Mouse (Mus musculus) hindbrain, embryonic 15.5 days (tissue): Measurements from ENCODE around the gene Nol7. TPM values are rescaled to one million over a fixed set of nuclear protein-coding genes. Genes with fewer than 3 reads are reported as not detected.

Experiments
- ATAC-seq: fragments of 200-750 bp; cut with Nextera tagmentation; 2 replicates; pipeline ENCODE4 v1.8.0; 2017; ENCODE audit warnings: low read depth, moderate number of reproducible peaks, moderate TSS enrichment; ENCODE audit not compliant: low FRiP score
- H3K27ac ChIP-seq: fragments of 300-500 bp; sonication (generic); replicated peaks from 2 replicates; pipeline ENCODE4 v1.5.1; 2015; ENCODE audit warnings: mild to moderate bottlenecking, inconsistent platforms
- H3K27me3 ChIP-seq: fragments of 300-500 bp; sonication (generic); 2 replicates; pipeline ENCODE4 v1.6.1; 2015; ENCODE audit warnings: control low read depth, inconsistent platforms
- H3K36me3 ChIP-seq: fragments of 300-500 bp; sonication (generic); 2 replicates; pipeline ENCODE4 v1.6.1; 2015; ENCODE audit warnings: control low read depth, inconsistent platforms
- H3K4me1 ChIP-seq: fragments of 300-500 bp; sonication (generic); replicated peaks from 2 replicates; pipeline ENCODE4 v1.6.1; 2015; ENCODE audit warnings: control low read depth, inconsistent platforms
- H3K4me2 ChIP-seq: fragments of 300-500 bp; sonication (generic); 2 replicates; pipeline ENCODE4 v1.6.1; 2015; ENCODE audit warnings: moderate library complexity, mild to moderate bottlenecking, inconsistent platforms
- H3K4me3 ChIP-seq: fragments of 300-500 bp; sonication (generic); 2 replicates; pipeline ENCODE4 v1.5.1; 2015; ENCODE audit warnings: mild to moderate bottlenecking, inconsistent platforms
- H3K9ac ChIP-seq: fragments of 300-500 bp; sonication (generic); 2 replicates; pipeline ENCODE4 v1.6.1; 2015; ENCODE audit warnings: inconsistent platforms
- H3K9me3 ChIP-seq: fragments of 300-500 bp; sonication (generic); 2 replicates; pipeline ENCODE4 v1.6.1; 2016; ENCODE audit warnings: control low read depth, inconsistent platforms
- WGBS: fragments of 180-500 bp; shearing (Covaris S2); methylation state at CpG from one replicate; pipeline ENCODE4 v1.1.7; 2015; 5-methylcytosine and 5-hydroxymethylcytosine counted together
- polyA plus RNA-seq: library from polyadenylated mRNA; unstranded; fragments of >200 nt; fragmentation: Nextera tagmentation; extraction: Ambion mirVana; gene quantifications from 2 replicates; pipeline ENCODE4 v1.2.1, GENCODE M21; 2015

Gene Nol7
- polyA plus RNA-seq, 1 experiment from 2014 or later, result 168 TPM

DNA sequence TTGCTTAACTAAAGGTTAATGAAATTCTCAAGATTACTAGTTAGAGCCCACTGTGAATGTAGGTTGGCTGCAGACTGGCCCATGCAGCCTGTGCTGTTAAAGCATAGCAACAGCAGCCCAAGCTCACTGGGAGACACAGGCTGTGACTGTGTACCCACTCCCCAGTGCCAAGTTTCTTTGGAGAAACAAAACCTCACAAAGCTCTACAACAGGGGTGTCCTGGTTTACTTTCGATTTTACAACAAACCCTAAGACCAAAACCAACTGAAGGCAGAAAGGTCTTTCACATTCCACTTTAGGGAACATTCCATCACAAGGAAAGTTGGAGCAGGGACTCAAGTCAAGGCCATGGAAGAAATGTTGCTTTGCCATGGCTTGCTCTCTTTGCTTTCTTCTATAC lies 44.4 kb downstream of the Nol7 start:
- 71% methylated on average over 1 of the region's 1 CpGs for WGBS
- Histone ChIP-seq H3K4me3 (no peak overlapping the region), H3K9me3 (no peaks in the 10 kb centered on the region), H3K9ac (no peak overlapping the region), H3K4me1 (peaks cover 16% of the 10 kb centered on the region), H3K36me3 (no peaks in the 10 kb centered on the region), H3K27me3 (no peaks in the 10 kb centered on the region), H3K4me2 (no peak overlapping the region), H3K27ac (no peak overlapping the region)
- ATAC-seq, result no peak

DNA sequence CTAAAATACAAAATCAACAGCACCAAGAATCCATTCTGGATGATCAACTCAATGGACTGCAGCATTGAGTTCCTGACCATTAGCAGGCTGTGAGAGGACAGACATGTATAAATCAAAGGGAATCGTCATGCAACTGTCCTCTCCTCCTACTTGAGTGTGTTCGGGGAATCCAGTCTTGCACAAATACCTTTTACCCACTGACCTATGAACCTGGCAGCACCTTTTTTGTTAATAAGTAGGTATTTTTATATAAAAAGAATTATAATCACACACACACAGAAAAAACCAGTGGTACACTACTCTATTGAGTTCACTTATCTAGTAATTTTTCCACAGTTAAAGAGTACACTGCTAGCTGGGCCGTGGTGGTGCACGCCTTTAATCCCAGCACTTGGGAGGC lies 45.5 kb downstream of the Nol7 start:
- WGBS, result 93% methylated on average over 4 of the region's 4 CpGs
- H3K9me3 ChIP-seq, result no peaks in the 10 kb centered on the region
- no peak overlapping the region for H3K27ac ChIP-seq
- peaks cover 16% of the 10 kb centered on the region for H3K4me1 ChIP-seq
- H3K4me3 ChIP-seq, result no peak overlapping the region
- no peaks in the 10 kb centered on the region for H3K27me3 ChIP-seq
- no peak overlapping the region for H3K9ac ChIP-seq
- H3K36me3 ChIP-seq, result no peaks in the 10 kb centered on the region
- H3K4me2 ChIP-seq, result no peak overlapping the region
- no peak for ATAC-seq

DNA sequence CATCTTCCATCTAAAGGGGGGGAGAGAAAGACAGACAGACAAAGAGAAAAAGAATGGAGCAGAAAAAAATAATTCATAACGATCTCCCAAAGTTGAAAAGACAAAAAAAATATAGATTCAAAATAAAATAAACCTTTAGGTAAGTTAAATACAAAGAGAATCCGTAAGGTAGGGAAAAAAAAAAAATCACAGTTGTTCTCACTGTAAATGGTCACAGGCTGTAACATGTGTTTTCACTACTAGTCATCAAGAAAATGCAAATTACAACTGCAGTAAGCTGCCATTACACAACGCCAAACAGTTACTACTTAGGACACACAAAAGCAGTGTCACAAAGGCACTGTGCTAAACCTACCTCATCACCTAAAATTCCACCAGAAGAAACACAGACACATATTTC lies 46.5 kb downstream of the Nol7 start:
- H3K4me3 ChIP-seq, result no peak overlapping the region
- 88% methylated on average over 3 of the region's 3 CpGs for WGBS
- H3K4me2 ChIP-seq, result no peak overlapping the region
- no peak overlapping the region for H3K27ac ChIP-seq
- H3K4me1 ChIP-seq, result peaks cover 16% of the 10 kb centered on the region
- no peaks in the 10 kb centered on the region for H3K36me3 ChIP-seq
- H3K27me3 ChIP-seq, result no peaks in the 10 kb centered on the region
- H3K9me3 ChIP-seq, result no peaks in the 10 kb centered on the region
- no peak overlapping the region for H3K9ac ChIP-seq
- no peak for ATAC-seq

DNA sequence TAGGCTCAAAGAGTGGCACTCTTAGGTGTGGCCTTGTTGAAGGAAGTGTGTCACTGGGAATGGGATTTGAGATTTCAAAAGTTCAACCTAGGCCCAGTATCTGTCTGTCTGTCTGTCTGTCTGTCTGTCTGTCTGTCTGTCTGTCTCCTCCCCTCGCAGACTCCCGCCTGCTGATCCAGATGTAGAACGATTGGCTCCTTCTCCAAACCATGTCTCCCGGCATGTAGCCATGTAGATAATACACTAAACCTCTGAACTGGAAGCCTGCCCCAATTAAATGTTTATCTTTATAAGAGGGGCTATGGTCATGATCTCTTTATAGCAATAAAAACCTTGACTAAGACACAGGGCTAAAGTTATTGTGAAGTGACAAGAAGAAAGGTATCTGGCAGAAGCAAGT lies 47.6 kb downstream of the Nol7 start:
- Histone ChIP-seq H3K9me3 (no peaks in the 10 kb centered on the region), H3K27me3 (no peaks in the 10 kb centered on the region), H3K9ac (no peak overlapping the region), H3K4me1 (peaks cover 12% of the 10 kb centered on the region), H3K4me2 (no peak overlapping the region), H3K4me3 (no peak overlapping the region), H3K27ac (no peak overlapping the region), H3K36me3 (no peaks in the 10 kb centered on the region)
- 95% methylated on average over 4 of the region's 4 CpGs for WGBS
- ATAC-seq, result no peak

DNA sequence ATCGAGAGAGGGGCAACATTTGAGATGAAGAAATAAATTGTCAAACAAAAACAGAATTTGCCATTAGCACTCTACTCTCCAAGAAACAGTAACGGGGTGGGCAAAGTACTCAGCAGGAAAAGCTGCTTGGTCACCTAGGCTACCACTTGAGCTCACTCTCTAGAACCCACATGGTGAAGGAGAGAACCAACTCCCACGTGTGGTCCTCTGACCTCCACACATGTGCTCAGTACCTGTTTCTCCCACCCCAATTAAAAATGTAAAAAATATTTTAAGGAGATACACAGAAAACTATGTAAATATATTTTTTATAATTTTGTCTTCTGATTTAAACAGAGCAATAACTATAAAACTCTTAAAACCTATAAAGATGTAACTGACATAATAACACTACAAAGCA lies 49.5 kb downstream of the Nol7 start:
- 72% methylated on average over 3 of the region's 3 CpGs for WGBS

DNA sequence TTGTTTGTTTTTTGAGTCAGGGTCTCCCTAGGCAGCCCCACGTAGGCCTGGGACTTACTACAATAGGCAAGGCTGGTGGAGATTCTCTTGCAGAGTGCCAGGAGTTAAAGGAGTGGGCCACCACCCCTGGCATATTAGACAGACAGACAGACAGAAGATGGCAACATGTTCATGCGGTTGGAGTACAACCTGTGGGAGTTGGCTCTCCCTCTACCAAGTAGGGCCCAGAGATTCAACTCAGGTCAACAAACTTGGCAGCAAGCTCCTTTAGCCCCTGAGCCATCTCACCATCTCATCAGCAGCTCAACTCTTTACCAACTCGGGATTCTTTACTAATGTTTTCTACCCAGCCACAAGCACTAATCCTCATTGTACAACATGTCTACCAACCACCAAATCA lies 52.5 kb downstream of the Nol7 start:
- H3K4me3 ChIP-seq, result no peak overlapping the region
- H3K27ac ChIP-seq, result no peak overlapping the region
- H3K36me3 ChIP-seq, result no peaks in the 10 kb centered on the region
- no peak overlapping the region for H3K9ac ChIP-seq
- ATAC-seq, result no peak
- peaks cover 14% of the 10 kb centered on the region for H3K4me1 ChIP-seq
- no peak overlapping the region for H3K4me2 ChIP-seq
- H3K27me3 ChIP-seq, result no peaks in the 10 kb centered on the region
- 88% methylated on average over 3 of the region's 3 CpGs for WGBS
- H3K9me3 ChIP-seq, result no peaks in the 10 kb centered on the region

More for the DNA sequence above, 49.5 kb downstream of the Nol7 start:
- Histone ChIP-seq H3K9me3 (no peaks in the 10 kb centered on the region), H3K4me2 (no peak overlapping the region), H3K36me3 (no peaks in the 10 kb centered on the region), H3K27ac (no peak overlapping the region), H3K9ac (no peak overlapping the region), H3K27me3 (no peaks in the 10 kb centered on the region), H3K4me3 (no peak overlapping the region), H3K4me1 (peaks cover 8% of the 10 kb centered on the region)
- ATAC-seq, result no peak

DNA sequence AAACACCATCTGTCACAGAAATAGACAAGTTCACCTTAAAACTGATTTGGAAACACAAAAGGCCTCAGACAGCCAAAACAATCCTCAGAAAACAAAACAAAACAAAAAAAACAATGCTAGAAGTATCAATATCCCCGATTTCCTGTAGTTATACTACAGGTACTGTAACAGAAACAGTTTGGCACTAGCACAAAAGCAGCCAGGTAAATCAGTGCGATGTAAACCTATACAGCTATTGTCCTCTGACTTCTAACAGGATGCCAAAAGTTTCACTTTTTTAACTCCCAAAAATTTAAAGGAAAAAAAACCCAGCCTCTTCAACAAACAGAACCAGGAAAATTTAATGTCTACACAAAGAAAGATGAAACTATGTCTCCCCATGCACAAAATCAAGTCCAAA lies 54.0 kb downstream of the Nol7 start:
- no peak overlapping the region for H3K4me3 ChIP-seq
- H3K27me3 ChIP-seq, result no peaks in the 10 kb centered on the region
- peaks cover 10% of the 10 kb centered on the region for H3K4me1 ChIP-seq
- no peaks in the 10 kb centered on the region for H3K36me3 ChIP-seq
- H3K4me2 ChIP-seq, result no peak overlapping the region
- no peak for ATAC-seq
- no peak overlapping the region for H3K9ac ChIP-seq
- no peak overlapping the region; the same call in 1 of the 2 replicates for H3K27ac ChIP-seq
- 83% methylated on average over 2 of the region's 2 CpGs for WGBS
- no peaks in the 10 kb centered on the region for H3K9me3 ChIP-seq

DNA sequence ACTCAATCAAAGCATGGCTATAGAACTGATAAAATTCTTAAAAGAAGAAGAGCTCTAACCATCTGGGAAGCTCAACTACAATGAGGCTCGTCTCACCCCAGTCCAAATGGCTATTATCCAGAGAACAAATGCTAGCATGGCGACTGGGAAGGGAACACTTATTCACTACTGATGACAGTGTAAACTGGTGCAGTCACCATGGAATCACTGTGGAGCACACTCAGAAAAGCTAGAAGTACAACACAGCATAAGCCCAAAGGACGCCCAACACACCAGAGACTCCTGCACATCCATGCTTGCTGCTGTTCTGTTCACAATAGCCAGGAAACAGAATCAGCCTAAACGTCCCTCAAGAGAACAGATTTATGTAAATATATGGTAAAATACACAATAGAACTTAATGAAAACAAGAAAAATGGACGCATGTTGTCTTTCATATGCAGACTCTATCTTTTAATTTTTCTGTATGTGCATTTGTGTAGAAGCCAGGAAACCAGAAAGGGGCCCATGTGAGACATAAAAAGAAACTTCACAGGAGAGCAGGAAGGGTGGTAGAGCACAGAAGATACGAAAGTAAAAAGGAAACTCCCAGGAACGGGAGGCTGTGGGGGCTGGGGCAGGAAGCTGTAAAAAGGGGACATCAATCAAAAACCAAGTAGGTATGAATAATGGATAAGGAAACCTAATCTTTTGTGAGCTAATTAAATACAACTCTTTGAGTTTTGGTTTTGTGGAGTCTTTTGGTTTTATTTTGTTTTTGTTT lies 54.8 kb downstream of the Nol7 start:
- H3K4me3 ChIP-seq, result no peak overlapping the region
- ATAC-seq, result no peak
- no peaks in the 10 kb centered on the region for H3K27me3 ChIP-seq
- peak overlapping the region; percentile 5; the same call in 1 of the 2 replicates for H3K27ac ChIP-seq
- no peaks in the 10 kb centered on the region for H3K9me3 ChIP-seq
- no peak overlapping the region for H3K4me2 ChIP-seq
- 20% methylated on average over 7 of the region's 7 CpGs for WGBS
- no peak overlapping the region for H3K9ac ChIP-seq
- peaks cover 6% of the 10 kb centered on the region for H3K4me1 ChIP-seq
- no peaks in the 10 kb centered on the region for H3K36me3 ChIP-seq

DNA sequence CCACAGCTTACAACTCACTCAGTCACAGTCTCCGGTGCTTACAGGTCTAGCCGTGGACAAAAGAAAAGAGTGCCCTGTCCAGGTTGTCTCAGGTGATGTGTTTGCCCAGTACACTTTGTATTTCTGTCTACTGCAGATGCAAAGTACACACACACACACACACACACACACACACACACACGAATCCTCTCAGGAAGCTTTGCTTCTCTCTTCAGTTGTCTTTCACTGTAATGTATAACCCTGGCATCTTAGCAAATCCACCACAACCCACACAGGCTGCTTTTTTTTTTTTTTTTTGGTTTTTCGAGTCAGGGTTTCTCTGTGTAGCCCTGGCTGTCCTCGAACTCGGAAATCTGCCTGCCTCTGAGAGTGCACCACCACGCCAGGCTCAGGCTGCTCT lies 56.2 kb downstream of the Nol7 start:
- no peaks in the 10 kb centered on the region for H3K36me3 ChIP-seq
- no peak for ATAC-seq
- no peak overlapping the region for H3K27ac ChIP-seq
- peaks cover 6% of the 10 kb centered on the region for H3K4me1 ChIP-seq
- H3K4me2 ChIP-seq, result no peak overlapping the region
- H3K9ac ChIP-seq, result no peak overlapping the region
- no peak overlapping the region for H3K4me3 ChIP-seq
- 92% methylated on average over 7 of the region's 7 CpGs for WGBS
- H3K27me3 ChIP-seq, result no peaks in the 10 kb centered on the region
- H3K9me3 ChIP-seq, result no peaks in the 10 kb centered on the region

Other genes with a start within 250 kb of the Nol7 start
- 76.3 and 76.7 TPM in 2 replicates for gene Tbc1d7, start 226.9 kb upstream of the Nol7 start, polyA plus RNA-seq
- 2.4 and 3.0 TPM in 2 replicates for gene Gfod1, start 94.2 kb upstream of the Nol7 start, polyA plus RNA-seq
- 34.8 and 36.7 TPM in 2 replicates for gene Sirt5, start 32.9 kb upstream of the Nol7 start, polyA plus RNA-seq
- 13.6 and 14.6 TPM in 2 replicates for gene Ranbp9, start 82.9 kb downstream of the Nol7 start, polyA plus RNA-seq
- gene Mcur1, start 161.8 kb downstream of the Nol7 start, polyA plus RNA-seq, result 8.1 and 8.2 TPM in 2 replicates
- 30.4 and 37.3 TPM in 2 replicates for gene Rnf182, start 217.3 kb downstream of the Nol7 start, polyA plus RNA-seq